Mouse (Mus musculus): ENCODE measurements around the gene Il21r.

DNA sequence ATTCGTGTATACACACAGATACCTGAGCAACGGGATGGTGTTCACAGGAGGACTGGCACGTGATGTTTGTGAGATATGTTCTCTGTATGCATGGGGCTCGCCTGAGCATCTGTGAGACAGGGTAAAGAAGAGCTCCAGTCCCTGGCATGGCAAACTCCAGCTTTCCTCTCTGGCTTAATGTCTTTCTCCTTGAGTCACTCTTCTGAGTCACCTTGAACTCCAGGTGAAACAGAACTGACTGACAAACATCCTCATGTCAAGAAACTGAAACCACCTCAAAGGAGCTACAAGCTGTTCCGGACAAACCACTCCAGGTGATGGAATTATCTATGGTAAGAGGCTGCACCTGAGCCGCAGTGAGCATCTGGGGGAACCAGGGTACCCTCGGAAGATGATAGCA, 13.3 kb upstream of the Il21r start:
- TF ChIP-seq UBTF (IDR thresholded peaks at IDR 0.05; ENCODE audit: low read depth, low read length) = no peak
- TF ChIP-seq USF1 (IDR thresholded peaks at IDR 0.05; ENCODE audit: low read depth, low read length) = no peak
- TF ChIP-seq CTCF (conservative IDR thresholded peaks at IDR 0.05 in 1 of 2, IDR thresholded peaks at IDR 0.05 in 1 of 2; ENCODE audit: low read depth in 2 of 2, low read length in 2 of 2) = no peak
- TF ChIP-seq USF2 (conservative IDR thresholded peaks at IDR 0.05; ENCODE audit: low read depth, low read length) = no peak
- TF ChIP-seq GABPA (IDR thresholded peaks at IDR 0.05; ENCODE audit: insufficient replicate concordance, low read depth, low read length) = no peak
- TF ChIP-seq NRF1 (IDR thresholded peaks at IDR 0.05; ENCODE audit: low read depth, low read length) = no peak
- no peak for TF ChIP-seq POLR2A (IDR thresholded peaks at IDR 0.05; ENCODE audit: low read depth, low read length)
- TF ChIP-seq MEF2A (IDR thresholded peaks at IDR 0.05; ENCODE audit: borderline replicate concordance, low read depth, low read length) = no peak
- no peak for TF ChIP-seq SMC3 (IDR thresholded peaks at IDR 0.05; ENCODE audit: low read depth, low read length)
- no peak for TF ChIP-seq E2F4 (IDR thresholded peaks at IDR 0.05; ENCODE audit: insufficient replicate concordance, low read depth, low read length)
- no peak for TF ChIP-seq JUND (conservative IDR thresholded peaks at IDR 0.05; ENCODE audit: low read depth, low read length)
- no peak for TF ChIP-seq MYC (IDR thresholded peaks at IDR 0.05; ENCODE audit: low read depth, low read length)
- TF ChIP-seq TCF12 (IDR thresholded peaks at IDR 0.05; ENCODE audit: low read depth, low read length) = no peak
